Mouse (Mus musculus) activated CD4-positive, CD25-positive, alpha-beta regulatory T cell, adult 4 months (primary cell): ENCODE data around the gene Hes3. TPM values are rescaled to one million over a fixed set of nuclear protein-coding genes. Genes with fewer than 3 reads are reported as not detected.

Experiments used
- ATAC-seq: one replicate; pipeline ENCODE4 v1.8.0; 2017
- polyA plus RNA-seq, 2 experiments: library from polyadenylated mRNA; unstranded; fragments of 100-300 nt; shearing (Covaris generic); gene quantifications; one replicate each; pipeline ENCODE4 v1.2.1; 2017

Gene Hes3
- polyA plus RNA-seq, 2 experiments from 2014 or later = not detected

- no peak for ATAC-seq
These were observed 13.2 kb upstream of the Hes3 start for GRCm38 (mm10) chr4:152304685-152305084.

DNA sequence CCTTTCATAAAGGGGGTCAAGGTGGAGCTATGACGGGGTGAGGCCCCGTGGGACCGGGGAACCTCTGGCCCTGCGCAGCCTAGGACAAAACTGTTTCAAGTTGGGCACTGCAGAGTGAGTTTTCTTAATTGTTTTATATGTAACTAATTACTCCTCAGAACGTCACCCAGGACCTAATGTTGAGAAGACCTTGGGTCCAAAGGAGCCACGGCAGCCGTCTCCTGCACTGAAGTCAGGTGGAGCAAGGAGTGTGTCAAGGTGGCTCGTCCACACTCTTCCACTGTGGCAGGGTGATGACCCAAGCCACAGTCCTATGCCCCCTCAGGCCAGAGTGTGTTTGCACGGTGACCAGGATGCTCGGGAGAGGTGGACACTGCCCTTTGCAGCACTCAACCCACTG is 11.7 kb upstream of the Hes3 start:
- no peak for ATAC-seq

DNA sequence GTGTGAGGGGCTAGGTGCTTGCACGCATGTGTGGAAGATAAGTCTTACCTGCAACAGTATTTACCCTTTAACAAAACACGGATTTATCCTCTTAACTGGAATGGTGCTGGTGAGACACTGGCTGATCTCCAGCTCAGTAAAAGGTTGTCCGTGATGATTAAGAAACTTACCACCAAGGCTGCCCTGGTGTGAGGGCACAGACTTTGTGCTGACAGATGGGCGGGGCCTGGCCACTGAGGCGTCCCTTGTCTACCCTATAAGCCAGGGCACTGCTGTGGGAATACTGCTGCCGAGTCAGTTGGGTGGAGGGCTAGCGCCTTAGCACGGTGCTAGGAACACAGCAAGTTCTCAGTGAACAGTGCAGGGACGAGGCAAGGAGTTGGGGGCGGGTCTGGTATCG is 10.6 kb upstream of the Hes3 start:
- ATAC-seq = no peak

DNA sequence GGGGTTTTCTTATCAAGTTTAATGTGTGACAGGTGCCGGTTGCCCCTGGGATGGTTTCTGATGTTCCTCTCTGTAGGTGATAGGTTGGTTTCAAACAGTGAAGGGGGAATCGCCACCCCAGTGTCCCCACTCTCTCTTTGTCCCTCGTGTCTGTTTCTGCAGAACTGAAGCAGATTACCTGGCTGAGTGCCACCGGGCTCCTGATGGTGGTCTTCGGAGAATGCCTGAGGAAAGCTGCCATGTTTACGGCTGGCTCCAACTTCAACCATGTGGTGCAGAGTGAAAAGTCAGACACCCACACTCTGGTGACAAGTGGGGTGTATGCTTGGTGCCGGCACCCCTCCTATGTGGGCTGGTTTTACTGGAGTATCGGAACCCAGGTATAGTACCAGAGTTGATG is 8.9 kb upstream of the Hes3 start:
- no peak for ATAC-seq

DNA sequence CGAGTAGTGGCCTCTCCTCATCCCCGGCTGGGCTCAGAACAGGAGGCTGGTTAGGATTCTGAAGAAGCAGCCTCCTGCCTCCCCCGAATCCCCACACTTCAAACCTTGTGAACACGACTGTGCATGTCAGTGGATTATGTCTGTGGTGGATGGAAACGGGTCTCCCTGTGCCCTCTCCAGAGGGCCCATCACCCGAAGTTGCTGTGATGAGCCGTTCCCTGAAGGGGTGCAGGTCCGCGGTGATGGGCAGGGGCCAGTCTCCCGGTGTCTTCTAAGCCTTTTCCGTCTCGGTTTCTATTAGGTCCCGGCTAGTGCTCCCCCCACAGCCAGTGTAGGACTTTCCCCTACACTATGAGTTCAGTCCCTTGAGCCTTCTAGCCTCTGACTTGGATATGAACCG is 7.4 kb upstream of the Hes3 start:
- no peak for ATAC-seq

GRCm38 (mm10) chr4:152296874-152297861 is 5.7 kb upstream of the Hes3 start, which contains the start of gene Icmt:
Gene Icmt (plus strand): TSS chr4:152297227.
- peak; percentile 85 for ATAC-seq

DNA sequence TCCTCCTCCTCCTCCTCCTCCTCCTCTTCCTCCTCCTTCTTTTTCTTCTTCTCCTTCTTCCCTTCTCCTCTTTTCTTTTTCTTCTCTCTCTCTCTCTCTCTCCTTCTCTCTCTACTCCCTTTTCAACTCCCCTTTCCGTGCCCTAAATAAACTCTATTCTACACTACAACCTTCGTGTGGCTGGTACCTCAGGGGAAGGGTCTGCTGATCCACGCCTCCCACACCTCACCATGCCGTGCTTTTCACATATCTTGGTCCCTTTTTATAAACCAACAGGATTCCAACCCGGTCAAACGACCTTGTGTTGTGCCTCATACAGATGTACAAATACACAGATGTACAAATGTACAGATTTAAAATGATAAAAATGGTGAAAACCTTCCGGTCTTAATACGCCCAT is 4.9 kb upstream of the Hes3 start:
- ATAC-seq = no peak

- peak; percentile 25 for ATAC-seq
These were observed 4.5 kb upstream of the Hes3 start for GRCm38 (mm10) chr4:152295916-152296315.

DNA sequence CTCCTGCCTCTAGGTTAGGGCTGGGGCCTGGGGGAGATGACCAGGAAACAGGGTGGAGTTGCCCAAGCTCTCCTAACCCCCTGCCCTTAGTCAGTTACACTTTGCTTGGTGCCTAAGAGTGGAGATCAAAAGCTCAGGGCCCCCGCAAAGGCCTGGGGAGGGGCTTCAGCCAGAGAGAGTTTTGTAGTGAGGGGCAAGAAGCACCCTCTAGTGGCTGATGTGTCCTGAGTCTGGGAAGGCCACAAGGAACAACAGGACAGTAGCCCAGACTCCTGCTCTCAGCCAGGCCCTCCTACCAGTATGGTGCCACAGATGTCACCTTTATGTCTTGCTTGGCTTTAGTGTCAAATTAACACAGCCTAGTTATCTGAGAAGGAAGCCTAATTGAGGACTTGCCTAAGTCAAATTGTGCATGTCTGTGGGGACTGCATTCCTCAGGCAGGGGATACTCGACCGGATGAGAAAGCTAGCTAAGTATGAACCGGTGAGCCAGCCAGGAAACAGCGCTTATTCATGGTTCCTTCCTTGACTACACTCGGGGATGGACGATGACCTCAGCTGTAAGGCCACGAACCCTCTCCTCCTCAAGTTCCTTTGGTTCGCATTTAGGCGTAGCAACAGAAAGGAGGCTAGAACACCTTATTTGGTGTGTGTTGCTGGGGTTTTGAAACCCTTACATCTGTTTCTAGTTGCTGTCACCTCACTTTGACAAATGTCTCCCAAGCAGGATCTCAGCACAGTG is 2.9 kb upstream of the Hes3 start:
- no peak for ATAC-seq

DNA sequence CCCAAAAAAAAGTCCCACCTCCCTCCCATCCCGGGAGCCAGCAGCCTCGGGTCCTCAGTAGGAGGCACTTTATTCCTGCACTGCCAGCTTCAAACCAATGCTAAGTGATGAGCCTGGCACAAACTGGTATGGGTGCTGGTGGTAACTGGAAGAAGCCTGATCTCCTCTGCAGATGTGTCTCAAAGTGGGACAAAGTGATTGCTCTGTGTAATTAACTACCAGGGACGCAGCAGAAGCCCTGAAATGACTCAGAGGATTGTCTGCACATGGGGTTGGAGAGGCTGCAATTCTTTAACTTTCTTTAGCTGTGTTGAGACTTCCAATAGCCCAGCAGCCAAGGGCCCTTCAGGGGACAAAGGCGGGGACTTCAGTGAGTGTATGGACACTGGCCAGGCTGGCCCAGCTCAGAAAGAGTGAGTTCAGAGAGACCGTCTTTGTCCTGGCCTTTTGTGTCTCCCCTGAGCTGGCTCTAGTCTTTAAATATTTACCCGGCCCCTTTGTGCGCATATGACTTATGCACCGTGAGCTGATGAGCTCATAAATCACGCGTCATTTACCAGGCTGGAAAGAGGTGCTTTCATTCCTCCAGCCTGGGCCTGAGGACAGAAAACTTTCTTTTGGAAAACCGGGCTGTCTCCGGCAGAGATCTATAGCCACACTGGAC is 772 bp upstream of the Hes3 start:
- ATAC-seq = no peak

- ATAC-seq = no peak
These were observed 471 bp downstream of the Hes3 start for GRCm38 (mm10) chr4:152290991-152291390.

DNA sequence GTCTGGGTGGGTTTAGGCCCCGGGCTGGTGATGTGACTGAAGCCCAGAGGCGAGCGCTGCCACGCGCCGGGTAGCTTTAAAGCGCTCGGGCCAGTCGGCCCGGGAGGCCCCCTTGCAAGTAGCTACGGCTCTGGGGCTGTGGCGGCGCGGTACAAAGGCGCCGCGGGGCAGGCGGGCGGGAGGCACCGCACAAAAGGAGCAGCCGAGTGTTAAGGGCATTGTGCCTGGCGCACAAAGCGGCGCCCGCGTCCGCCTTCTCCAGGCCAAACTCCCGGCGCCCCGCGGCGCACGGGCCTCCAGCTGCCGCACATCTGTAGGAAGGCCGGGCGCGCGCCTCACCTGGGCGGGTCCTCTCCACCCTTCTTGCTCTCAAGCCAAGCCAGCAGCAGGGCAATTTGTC is 1.1 kb downstream of the Hes3 start:
- no peak for ATAC-seq

DNA sequence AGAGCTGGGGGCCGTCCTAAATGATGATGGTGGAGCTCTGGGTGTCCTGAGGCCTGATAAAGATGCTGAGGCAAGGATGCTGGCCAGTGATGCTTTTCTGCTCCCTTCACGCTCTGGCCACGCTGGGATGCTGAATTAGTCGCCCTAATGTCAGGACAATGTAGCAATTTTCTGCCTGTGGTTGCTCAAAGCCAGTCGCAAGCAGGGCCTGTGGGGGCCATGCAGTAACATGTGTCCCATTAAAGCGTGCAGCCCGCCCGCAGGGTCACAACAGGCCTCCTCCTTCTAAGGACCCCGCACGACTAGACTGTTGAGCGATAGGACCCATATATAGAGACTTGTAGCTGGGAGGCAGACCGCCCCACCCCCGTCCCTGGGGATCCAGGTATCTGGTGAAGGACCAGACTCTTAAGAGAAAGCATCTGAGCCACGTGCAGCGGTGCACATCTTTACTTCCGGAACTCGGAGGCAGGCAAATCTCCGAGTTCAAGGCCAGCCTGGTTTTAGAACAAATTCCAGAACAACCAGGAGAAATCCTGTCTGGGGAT is 3.0 kb downstream of the Hes3 start:
- no peak for ATAC-seq

- ATAC-seq = no peak
These were observed 3.9 kb downstream of the Hes3 start for GRCm38 (mm10) chr4:152287317-152288120.

DNA sequence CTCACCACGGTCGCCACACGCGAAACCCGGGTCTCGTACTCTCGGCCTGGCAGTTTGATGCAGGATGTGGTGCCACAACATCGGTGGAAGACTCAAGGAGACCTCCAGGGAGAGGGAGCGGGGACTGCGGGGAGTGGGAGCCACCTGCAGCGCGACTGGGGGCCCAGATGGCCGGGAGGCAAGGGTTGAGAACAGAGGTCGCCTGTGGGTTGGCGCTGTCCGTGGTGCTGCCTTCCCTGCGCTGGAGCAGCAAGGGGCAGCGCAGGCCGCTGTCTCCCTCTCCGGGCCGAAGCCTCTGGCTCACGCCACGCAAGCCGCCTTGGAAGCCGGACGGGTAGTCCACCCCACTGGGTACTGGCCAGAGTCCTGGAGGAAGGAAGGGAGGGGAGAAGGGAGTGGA is 4.6 kb downstream of the Hes3 start:
- ATAC-seq = no peak

- no peak for ATAC-seq
These were observed 5.3 kb downstream of the Hes3 start for GRCm38 (mm10) chr4:152286183-152286582.

GRCm38 (mm10) chr4:152285505-152285904 is 6.0 kb downstream of the Hes3 start:
- ATAC-seq = no peak

- ATAC-seq = peak; percentile 93
These were observed 8.1 kb downstream of the Hes3 start for GRCm38 (mm10) chr4:152283186-152283950.

DNA sequence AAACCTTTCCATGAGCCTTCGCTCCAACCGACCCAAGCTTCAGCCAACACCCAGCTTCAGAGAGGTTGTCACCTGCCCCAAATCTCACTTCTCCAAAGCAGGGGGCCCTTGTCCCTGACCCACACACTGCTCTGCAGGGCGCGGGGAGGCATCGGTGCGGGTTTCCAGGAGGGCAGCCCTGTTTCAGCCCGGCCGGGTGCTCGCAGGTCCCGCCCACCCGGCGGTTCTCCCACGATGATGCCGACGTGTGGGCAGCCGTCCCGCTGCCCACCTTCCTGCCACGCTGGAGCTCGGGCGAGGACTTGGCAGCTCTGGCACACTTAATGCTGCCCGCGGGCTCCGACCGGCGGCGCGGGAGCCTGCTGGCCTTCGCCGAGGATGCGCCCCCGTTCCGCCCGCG is 8.7 kb downstream of the Hes3 start:
- ATAC-seq = no peak

- no peak for ATAC-seq
These were observed 9.9 kb downstream of the Hes3 start for GRCm38 (mm10) chr4:152281601-152282000.

- no peak for ATAC-seq
These were observed 12.5 kb downstream of the Hes3 start for GRCm38 (mm10) chr4:152278986-152279385.
